Comparison of ENCODE assay signal across 12 mouse cellular contexts in the genomic region with DNA sequence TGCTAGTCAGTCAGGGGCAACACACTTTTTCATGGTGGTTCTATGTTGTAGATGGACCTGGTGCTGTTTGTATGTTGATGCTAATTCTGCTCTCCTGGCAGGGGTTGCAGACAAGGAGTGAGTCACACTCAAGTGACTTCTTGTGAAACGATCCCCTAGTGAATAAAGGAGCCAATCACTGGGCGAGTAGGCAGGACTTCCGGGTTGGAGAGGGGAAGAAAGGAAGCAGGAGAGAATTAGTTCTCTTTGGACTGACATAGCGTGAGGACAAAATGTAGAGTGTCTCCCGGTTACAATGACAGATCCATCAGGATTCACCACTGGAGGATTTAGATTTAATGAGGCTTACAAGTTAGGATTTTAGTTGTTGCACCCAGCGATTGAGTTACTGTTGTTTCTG. TPM values are rescaled to one million over a fixed set of nuclear protein-coding genes. Genes with fewer than 3 reads are reported as not detected.
DNase-seq lines count a peak whose midpoint lies in the region; ATAC-seq lines count a peak whose summit lies in the region.
"Had no signal": no experiment of that assay in that cellular context is flagged by ENCODE, and none has a peak within 500 bp of the region (broad histone marks: within the 10 kb centered on the region; RNA-seq: fewer than 3 reads in every experiment).

No protein-coding gene starts in this region.

- 0 out of 2 replicates have a peak, but pooled peaks cover 4% of the 10 kb centered on the region for H3K4me1 ChIP-seq in midbrain, embryonic 15.5 days

- no peaks in the 10 kb centered on the region; the same call in 1 of the 2 replicates for H3K36me3 ChIP-seq in midbrain, embryonic 15.5 days (replicated peaks)

- no peak overlapping the region for H3K4me2 ChIP-seq in midbrain, embryonic 15.5 days
- H3K4me2 ChIP-seq: limb, embryonic 13.5 days had no signal

- no peaks in the 10 kb centered on the region for H3K9me3 ChIP-seq in midbrain, embryonic 15.5 days
- H3K9me3 ChIP-seq: limb, embryonic 13.5 days had no signal

- no peak overlapping the region for H3K27ac ChIP-seq in midbrain, embryonic 15.5 days
- H3K27ac ChIP-seq: limb, embryonic 13.5 days had no signal

- no peak overlapping the region for H3K9ac ChIP-seq in midbrain, embryonic 15.5 days
- H3K9ac ChIP-seq: limb, embryonic 13.5 days had no signal

- no peaks in the 10 kb centered on the region for H3K27me3 ChIP-seq in midbrain, embryonic 15.5 days (replicated peaks)
- H3K27me3 ChIP-seq: limb, embryonic 13.5 days had no signal

- peak; percentile 52 to 80 for DNase-seq in adrenal gland, adult (ENCODE audit: inconsistent age in 2 of 2, low spot score in 1 of 2)
- no peak for DNase-seq in adrenal gland, adult 18-20 months (ENCODE audit: low spot score in 2 of 2)
- DNase-seq in ZHBTc4 (ENCODE audit: low read depth, low spot score) = peak; percentile 15
- DNase-seq in heart, adult 8-10 months (ENCODE audit: low spot score) = peak; percentile 85
- DNase-seq in lung, postnatal 10 days = peak; percentile 56
- no peak for DNase-seq in kidney, postnatal 10 days
- DNase-seq in cerebellum, adult 11-12 months = no peak
- DNase-seq: B cell, adult 2 months; kidney, adult 8-10 months had no signal

- WGBS in midbrain, embryonic 15.5 days = 75% methylated on average over 6 of the region's 6 CpGs

- no peak for ATAC-seq in midbrain, embryonic 15.5 days (replicated peaks)
- ATAC-seq: forebrain, embryonic 14.5 days had no signal

- H3K4me3 ChIP-seq in midbrain, embryonic 15.5 days = no peak overlapping the region
- H3K4me3 ChIP-seq: limb, embryonic 13.5 days had no signal

RNA-seq across cellular contexts. Expression of gene Haus8, which starts 37.7 kb away (rescaled TPM):
- total RNA-seq in adrenal gland, adult 18-20 months (2021) = 10 to 100 TPM; 11.1 to 12.8 TPM
- total RNA-seq in heart, adult 8-10 months (2022) = 10 to 100 TPM; 21.9 to 30.3 (median 26.9) TPM
- 64.2 and 65.3 TPM in 2 replicates for polyA plus RNA-seq in midbrain, embryonic 15.5 days (2015; fragmentation: Nextera tagmentation; extraction: Ambion mirVana)

RNA-seq across cellular contexts. Expression of gene Myo9b, which starts 37.9 kb away (rescaled TPM):
- 10 to 100 TPM; 32.3 to 33.9 TPM for total RNA-seq in adrenal gland, adult 18-20 months (2021)
- total RNA-seq in heart, adult 8-10 months (2022) = 10 to 100 TPM; 22.8 to 27.1 (median 24.2) TPM
- polyA plus RNA-seq in midbrain, embryonic 15.5 days (2015; fragmentation: Nextera tagmentation; extraction: Ambion mirVana) = 18.7 and 20.2 TPM in 2 replicates

RNA-seq across cellular contexts. Expression of gene Use1, which starts 56.2 kb away (rescaled TPM):
- total RNA-seq in adrenal gland, adult 18-20 months (2021) = 100 to 1,000 TPM; 203 to 204 TPM
- total RNA-seq in heart, adult 8-10 months (2022) = 100 to 1,000 TPM; 176 to 184 (median 181) TPM
- polyA plus RNA-seq in midbrain, embryonic 15.5 days (2015; fragmentation: Nextera tagmentation; extraction: Ambion mirVana) = 117 and 119 TPM in 2 replicates

Comparison
In these comparisons a context has a peak if more than half of its experiments do, and no peak if none do; other contexts are left out.
1. DNase-seq: peak in adrenal gland, adult (2 of 2), ZHBTc4 (single experiment), heart, adult 8-10 months (single experiment) and lung, postnatal 10 days (single experiment); none in adrenal gland, adult 18-20 months (0 of 2), kidney, postnatal 10 days (single experiment) and cerebellum, adult 11-12 months (single experiment).